Mouse (Mus musculus) stomach, embryonic 16.5 days (tissue): ENCODE results near the gene Ap1g1. TPM values are rescaled to one million over a fixed set of nuclear protein-coding genes. Genes with fewer than 3 reads are reported as not detected.
"Not testable (repeated sequence)": the region's sequence is repeated elsewhere in the genome, so short reads cannot be mapped to it uniquely, and the experiment has no call there.

Experiments used
- ATAC-seq: fragments of 200-750 bp; cut with Nextera tagmentation; 2 replicates; pipeline ENCODE4 v1.8.0; 2017; ENCODE audit warnings: moderate number of reproducible peaks, moderate TSS enrichment; ENCODE audit not compliant: insufficient read depth, low FRiP score
- H3K27ac ChIP-seq: fragments of 300-500 bp; sonication (generic); 2 replicates; pipeline ENCODE4 v1.5.1; 2014; ENCODE audit warnings: low read length
- H3K27me3 ChIP-seq: fragments of 300-500 bp; sonication (generic); 2 replicates; pipeline ENCODE4 v1.6.1; 2014; ENCODE audit warnings: low read length, control low read depth, mixed read lengths; ENCODE audit not compliant: control insufficient read depth, insufficient read depth
- H3K36me3 ChIP-seq: fragments of 300-500 bp; sonication (generic); 2 replicates; pipeline ENCODE4 v1.6.1; 2014; ENCODE audit warnings: low read length; ENCODE audit not compliant: control insufficient read depth, insufficient read depth
- H3K4me1 ChIP-seq: fragments of 300-500 bp; sonication (generic); 2 replicates; pipeline ENCODE4 v1.6.1; 2014; ENCODE audit warnings: low read length, control low read depth, mixed read lengths; ENCODE audit not compliant: control insufficient read depth, insufficient read depth
- H3K4me2 ChIP-seq: fragments of 300-500 bp; sonication (generic); 2 replicates; pipeline ENCODE4 v1.6.1; 2014; ENCODE audit warnings: low read depth, low read length, mixed read lengths
- H3K4me3 ChIP-seq: fragments of 300-500 bp; sonication (generic); replicated peaks from 2 replicates; pipeline ENCODE4 v1.5.1; 2014; ENCODE audit warnings: mild to moderate bottlenecking, low read length
- H3K9ac ChIP-seq: fragments of 300-500 bp; sonication (generic); 2 replicates; pipeline ENCODE4 v1.6.1; 2014; ENCODE audit warnings: low read length
- H3K9me3 ChIP-seq: fragments of 300-500 bp; sonication (generic); replicated peaks from 2 replicates; pipeline ENCODE4 v1.6.1; 2016; ENCODE audit warnings: low read length, control low read depth; ENCODE audit not compliant: control insufficient read depth
- whole genome bisulfite sequencing: fragments of 180-500 bp; shearing (Covaris S2); extraction: QIAGEN DNeasy Blood & Tissue Kit; methylation state at CpG from one replicate; pipeline ENCODE4 v1.1.7; 2014; 5-methylcytosine and 5-hydroxymethylcytosine counted together
- polyA plus RNA-seq: library from polyadenylated mRNA; unstranded; fragments of >200 nt; fragmentation: Nextera tagmentation; extraction: Ambion mirVana; gene quantifications from 2 replicates; pipeline ENCODE4 v1.2.1, GENCODE M21; 2015

Ap1g1 gene
- polyA plus RNA-seq, 1 experiment from 2014 or later, result 42.5 TPM

- 83% methylated on average over 5 of the region's 5 CpGs for whole genome bisulfite sequencing
- no peak overlapping the region for H3K27ac ChIP-seq
- H3K9ac ChIP-seq, result no peak overlapping the region
- H3K4me3 ChIP-seq, result no peak overlapping the region
- no peaks in the 10 kb centered on the region for H3K27me3 ChIP-seq
- H3K36me3 ChIP-seq, result no peaks in the 10 kb centered on the region
- no peak overlapping the region for H3K4me2 ChIP-seq
- peaks cover 8% of the 10 kb centered on the region for H3K4me1 ChIP-seq
- no peak for ATAC-seq
- no peaks in the 10 kb centered on the region for H3K9me3 ChIP-seq
These were observed 88.3 kb downstream of the Ap1g1 start for GRCm38 (mm10) chr8:109866690-109867089.

GRCm38 (mm10) chr8:109868003-109868679 lies 89.8 kb downstream of the Ap1g1 start, which contains the start of gene Phlpp2:
Gene Phlpp2 (plus strand): TSS chr8:109868542.
- ATAC-seq, result peak; percentile 99
- Histone ChIP-seq H3K36me3 (no peaks in the 10 kb centered on the region), H3K4me1 (peaks cover 8% of the 10 kb centered on the region), H3K4me2 (peak within 1 kb of the TSS; percentile 94), H3K4me3 (peak within 1 kb of the TSS; percentile 93), H3K27me3 (no peaks in the 10 kb centered on the region), H3K27ac (peak within 1 kb of the TSS; percentile 87), H3K9ac (peak within 1 kb of the TSS; percentile 90), H3K9me3 (no peaks in the 10 kb centered on the region)
- WGBS, result under 1% methylated on average over 42 of the region's 42 CpGs

- ATAC-seq, result peak; percentile 82
- Histone ChIP-seq H3K36me3 (no peaks in the 10 kb centered on the region), H3K27me3 (no peaks in the 10 kb centered on the region), H3K27ac (peak overlapping the region; percentile 87), H3K4me1 (peaks cover 8% of the 10 kb centered on the region), H3K9ac (peak overlapping the region; percentile 90), H3K4me3 (peak overlapping the region; percentile 93), H3K4me2 (peak overlapping the region; percentile 94), H3K9me3 (no peaks in the 10 kb centered on the region)
- WGBS, result under 1% methylated on average over 55 of the region's 78 CpGs
These were observed 90.5 kb downstream of the Ap1g1 start for GRCm38 (mm10) chr8:109868680-109869361.

GRCm38 (mm10) chr8:109871056-109871455 lies 92.7 kb downstream of the Ap1g1 start:
- Histone ChIP-seq H3K4me2 (no peak overlapping the region), H3K36me3 (no peaks in the 10 kb centered on the region), H3K4me3 (no peak overlapping the region), H3K27ac (no peak overlapping the region), H3K4me1 (peaks cover 8% of the 10 kb centered on the region), H3K9me3 (no peaks in the 10 kb centered on the region), H3K9ac (no peak overlapping the region), H3K27me3 (no peaks in the 10 kb centered on the region)
- 71% methylated on average over 1 of the region's 1 CpGs for WGBS
- ATAC-seq, result no peak

GRCm38 (mm10) chr8:109873800-109874199 lies 95.4 kb downstream of the Ap1g1 start:
- H3K9ac ChIP-seq, H3K36me3 ChIP-seq, ATAC-seq, H3K4me1 ChIP-seq, H3K4me2 ChIP-seq, H3K27me3 ChIP-seq, H3K9me3 ChIP-seq, H3K27ac ChIP-seq, H3K4me3 ChIP-seq: not testable (repeated sequence)
- 94% methylated on average over 3 of the region's 3 CpGs for WGBS

- Histone ChIP-seq H3K9me3 (no peaks in the 10 kb centered on the region), H3K36me3 (peaks cover 7% of the 10 kb centered on the region; the same call in 1 of the 2 replicates), H3K4me3 (no peak overlapping the region), H3K27me3 (no peaks in the 10 kb centered on the region), H3K4me1 (no peaks in the 10 kb centered on the region), H3K27ac (no peak overlapping the region), H3K9ac (no peak overlapping the region), H3K4me2 (no peak overlapping the region)
- ATAC-seq, result no peak
- WGBS, result 87% methylated on average over 5 of the region's 5 CpGs
These were observed 101.8 kb downstream of the Ap1g1 start for GRCm38 (mm10) chr8:109880012-109880662.

- no peak overlapping the region for H3K4me3 ChIP-seq
- no peak for ATAC-seq
- no peak overlapping the region for H3K9ac ChIP-seq
- no peak overlapping the region for H3K4me2 ChIP-seq
- H3K9me3 ChIP-seq, result no peaks in the 10 kb centered on the region
- no peak overlapping the region for H3K27ac ChIP-seq
- no peaks in the 10 kb centered on the region for H3K27me3 ChIP-seq
- H3K36me3 ChIP-seq, result peaks cover 5% of the 10 kb centered on the region; the same call in 1 of the 2 replicates
- no peaks in the 10 kb centered on the region for H3K4me1 ChIP-seq
These were observed 106.9 kb downstream of the Ap1g1 start for GRCm38 (mm10) chr8:109885294-109885693.

- H3K27ac ChIP-seq, result no peak overlapping the region
- no peak overlapping the region for H3K4me3 ChIP-seq
- no peak for ATAC-seq
- WGBS, result 92% methylated on average over 1 of the region's 1 CpGs
- H3K36me3 ChIP-seq, result peaks cover 3% of the 10 kb centered on the region; the same call in 1 of the 2 replicates
- H3K4me1 ChIP-seq, result no peaks in the 10 kb centered on the region
- no peaks in the 10 kb centered on the region for H3K27me3 ChIP-seq
- H3K9ac ChIP-seq, result no peak overlapping the region
- no peak overlapping the region for H3K4me2 ChIP-seq
- H3K9me3 ChIP-seq, result no peaks in the 10 kb centered on the region
These were observed 110.9 kb downstream of the Ap1g1 start for GRCm38 (mm10) chr8:109889211-109889610.
